Mouse (Mus musculus) C2C12 (cell line): ENCODE measurements around the gene Atp2a2.

Experiments
- CTCF ChIP-seq: IDR thresholded peaks from one replicate; pipeline ENCODE4 v1.5.1; 2011; ENCODE audit not compliant: control insufficient read depth, insufficient read depth, insufficient read length
- MAX ChIP-seq: IDR thresholded peaks from one replicate; pipeline ENCODE4 v1.6.1; 2011; ENCODE audit warnings: mild to moderate bottlenecking, control low read depth
- MYOD1 ChIP-seq: IDR thresholded peaks from one replicate; pipeline ENCODE4 v1.6.1; 2011; ENCODE audit warnings: low read depth; ENCODE audit not compliant: control insufficient read depth, insufficient read length
- MYOG ChIP-seq: IDR thresholded peaks from one replicate; pipeline ENCODE4 v1.6.1; 2011; ENCODE audit not compliant: control insufficient read depth, insufficient read length; ENCODE audit errors: extremely low read depth

DNA sequence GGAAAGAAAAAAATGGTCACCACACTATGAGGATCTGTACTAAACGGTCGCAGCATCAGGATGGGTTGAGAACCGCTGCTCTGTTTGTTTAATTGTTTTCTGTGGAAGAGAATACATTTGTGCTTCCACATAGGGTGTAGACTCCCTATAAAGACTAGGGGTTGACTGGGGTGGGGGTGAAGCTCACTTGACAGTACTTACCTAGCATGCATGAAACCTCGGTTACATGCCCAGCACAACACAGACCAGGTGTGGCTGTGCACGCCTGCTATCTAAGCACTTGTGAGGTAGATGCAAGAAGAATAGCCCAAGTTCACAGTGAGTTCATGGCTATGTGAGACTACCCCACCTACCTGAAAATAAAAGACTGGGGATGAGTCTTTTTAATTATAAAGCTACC is 35.6 kb upstream of the Atp2a2 start:
- TF ChIP-seq CTCF (no peak), MYOD1 (no peak), MAX (no peak), MYOG (no peak)
